Mouse (Mus musculus) stomach, embryonic 16.5 days (tissue): ENCODE results near the gene Nwd2. TPM values are rescaled to one million over a fixed set of nuclear protein-coding genes. Genes with fewer than 3 reads are reported as not detected.

Source experiments
- ATAC-seq: fragments of 200-750 bp; cut with Nextera tagmentation; 2 replicates; pipeline ENCODE4 v1.8.0; 2017; ENCODE audit warnings: moderate number of reproducible peaks, moderate TSS enrichment; ENCODE audit not compliant: insufficient read depth, low FRiP score
- H3K27ac ChIP-seq: fragments of 300-500 bp; sonication (generic); 2 replicates; pipeline ENCODE4 v1.5.1; 2014; ENCODE audit warnings: low read length
- H3K27me3 ChIP-seq: fragments of 300-500 bp; sonication (generic); 2 replicates; pipeline ENCODE4 v1.6.1; 2014; ENCODE audit warnings: low read length, control low read depth, mixed read lengths; ENCODE audit not compliant: control insufficient read depth, insufficient read depth
- H3K36me3 ChIP-seq: fragments of 300-500 bp; sonication (generic); 2 replicates; pipeline ENCODE4 v1.6.1; 2014; ENCODE audit warnings: low read length; ENCODE audit not compliant: control insufficient read depth, insufficient read depth
- H3K4me1 ChIP-seq: fragments of 300-500 bp; sonication (generic); 2 replicates; pipeline ENCODE4 v1.6.1; 2014; ENCODE audit warnings: low read length, control low read depth, mixed read lengths; ENCODE audit not compliant: control insufficient read depth, insufficient read depth
- H3K4me2 ChIP-seq: fragments of 300-500 bp; sonication (generic); 2 replicates; pipeline ENCODE4 v1.6.1; 2014; ENCODE audit warnings: low read depth, low read length, mixed read lengths
- H3K4me3 ChIP-seq: fragments of 300-500 bp; sonication (generic); replicated peaks from 2 replicates; pipeline ENCODE4 v1.5.1; 2014; ENCODE audit warnings: mild to moderate bottlenecking, low read length
- H3K9ac ChIP-seq: fragments of 300-500 bp; sonication (generic); 2 replicates; pipeline ENCODE4 v1.6.1; 2014; ENCODE audit warnings: low read length
- H3K9me3 ChIP-seq: fragments of 300-500 bp; sonication (generic); replicated peaks from 2 replicates; pipeline ENCODE4 v1.6.1; 2016; ENCODE audit warnings: low read length, control low read depth; ENCODE audit not compliant: control insufficient read depth
- WGBS: fragments of 180-500 bp; shearing (Covaris S2); extraction: QIAGEN DNeasy Blood & Tissue Kit; methylation state at CpG from one replicate; pipeline ENCODE4 v1.1.7; 2014; 5-methylcytosine and 5-hydroxymethylcytosine counted together
- polyA plus RNA-seq: library from polyadenylated mRNA; unstranded; fragments of >200 nt; fragmentation: Nextera tagmentation; extraction: Ambion mirVana; gene quantifications from 2 replicates; pipeline ENCODE4 v1.2.1, GENCODE M21; 2015

Gene Nwd2
- polyA plus RNA-seq, 1 experiment from 2014 or later = 0.81 TPM

GRCm38 (mm10) chr5:63735521-63735920 is 86.6 kb downstream of the Nwd2 start:
- no peaks in the 10 kb centered on the region for H3K4me1 ChIP-seq
- H3K4me3 ChIP-seq = no peak overlapping the region
- H3K27ac ChIP-seq = no peak overlapping the region
- H3K36me3 ChIP-seq = no peaks in the 10 kb centered on the region
- no peak for ATAC-seq
- no peak overlapping the region for H3K9ac ChIP-seq
- H3K27me3 ChIP-seq = no peaks in the 10 kb centered on the region
- no peak overlapping the region for H3K4me2 ChIP-seq
- no peaks in the 10 kb centered on the region for H3K9me3 ChIP-seq
- 42% methylated on average over 7 of the region's 7 CpGs for WGBS

- WGBS = 55% methylated on average over 2 of the region's 2 CpGs
Measured at GRCm38 (mm10) chr5:63743426-63743825, 94.5 kb downstream of the Nwd2 start.

GRCm38 (mm10) chr5:63748299-63748698 is 99.4 kb downstream of the Nwd2 start:
- no peak overlapping the region for H3K9ac ChIP-seq
- no peaks in the 10 kb centered on the region for H3K4me1 ChIP-seq
- no peaks in the 10 kb centered on the region for H3K36me3 ChIP-seq
- no peaks in the 10 kb centered on the region for H3K27me3 ChIP-seq
- no peak overlapping the region for H3K4me3 ChIP-seq
- ATAC-seq = no peak
- H3K4me2 ChIP-seq = no peak overlapping the region
- WGBS = 62% methylated on average over 2 of the region's 2 CpGs
- H3K9me3 ChIP-seq = no peaks in the 10 kb centered on the region
- H3K27ac ChIP-seq = no peak overlapping the region

More at GRCm38 (mm10) chr5:63743426-63743825, 94.5 kb downstream of the Nwd2 start:
- ATAC-seq = no peak
- Histone ChIP-seq H3K9me3 (no peaks in the 10 kb centered on the region), H3K27ac (no peak overlapping the region), H3K4me2 (no peak overlapping the region), H3K4me3 (no peak overlapping the region), H3K9ac (no peak overlapping the region), H3K4me1 (no peaks in the 10 kb centered on the region), H3K27me3 (no peaks in the 10 kb centered on the region), H3K36me3 (no peaks in the 10 kb centered on the region)

GRCm38 (mm10) chr5:63748759-63749158 is 99.9 kb downstream of the Nwd2 start:
- H3K36me3 ChIP-seq = no peaks in the 10 kb centered on the region
- WGBS = 74% methylated on average over 1 of the region's 1 CpGs

GRCm38 (mm10) chr5:63755092-63755761 is 106.3 kb downstream of the Nwd2 start:
- ATAC-seq = no peak
- WGBS = 58% methylated on average over 5 of the region's 5 CpGs

More at GRCm38 (mm10) chr5:63748759-63749158, 99.9 kb downstream of the Nwd2 start:
- no peak for ATAC-seq
- Histone ChIP-seq H3K4me2 (no peak overlapping the region), H3K4me1 (no peaks in the 10 kb centered on the region), H3K27me3 (no peaks in the 10 kb centered on the region), H3K4me3 (no peak overlapping the region), H3K9me3 (no peaks in the 10 kb centered on the region), H3K27ac (no peak overlapping the region), H3K9ac (no peak overlapping the region)

GRCm38 (mm10) chr5:63755938-63756337 is 107.0 kb downstream of the Nwd2 start:
- H3K9ac ChIP-seq = no peak overlapping the region
- H3K4me3 ChIP-seq = no peak overlapping the region
- no peaks in the 10 kb centered on the region for H3K9me3 ChIP-seq
- H3K36me3 ChIP-seq = no peaks in the 10 kb centered on the region
- no peak overlapping the region for H3K4me2 ChIP-seq
- ATAC-seq = no peak
- no peaks in the 10 kb centered on the region for H3K4me1 ChIP-seq
- 76% methylated on average over 3 of the region's 3 CpGs for WGBS
- no peaks in the 10 kb centered on the region for H3K27me3 ChIP-seq
- H3K27ac ChIP-seq = no peak overlapping the region

More at GRCm38 (mm10) chr5:63755092-63755761, 106.3 kb downstream of the Nwd2 start:
- H3K27me3 ChIP-seq = no peaks in the 10 kb centered on the region
- no peaks in the 10 kb centered on the region for H3K36me3 ChIP-seq
- no peak overlapping the region for H3K9ac ChIP-seq
- H3K9me3 ChIP-seq = no peaks in the 10 kb centered on the region
- H3K27ac ChIP-seq = no peak overlapping the region
- H3K4me3 ChIP-seq = no peak overlapping the region
- H3K4me1 ChIP-seq = no peaks in the 10 kb centered on the region
- H3K4me2 ChIP-seq = no peak overlapping the region

- Histone ChIP-seq H3K4me3 (no peak overlapping the region), H3K4me1 (no peaks in the 10 kb centered on the region), H3K4me2 (no peak overlapping the region), H3K36me3 (no peaks in the 10 kb centered on the region), H3K27ac (no peak overlapping the region), H3K9me3 (no peaks in the 10 kb centered on the region), H3K27me3 (no peaks in the 10 kb centered on the region), H3K9ac (no peak overlapping the region)
- ATAC-seq = no peak
- 91% methylated on average over 4 of the region's 4 CpGs for WGBS
Measured at GRCm38 (mm10) chr5:63765886-63766285, 117.0 kb downstream of the Nwd2 start.

- H3K9ac ChIP-seq = no peak overlapping the region
- no peak overlapping the region for H3K4me2 ChIP-seq
- H3K36me3 ChIP-seq = no peaks in the 10 kb centered on the region
- WGBS = 31% methylated on average over 6 of the region's 6 CpGs
- no peaks in the 10 kb centered on the region for H3K4me1 ChIP-seq
- H3K9me3 ChIP-seq = no peaks in the 10 kb centered on the region
- no peak overlapping the region for H3K27ac ChIP-seq
- H3K27me3 ChIP-seq = no peaks in the 10 kb centered on the region
- ATAC-seq = no peak
- H3K4me3 ChIP-seq = no peak overlapping the region
Measured at GRCm38 (mm10) chr5:63766715-63767114, 117.8 kb downstream of the Nwd2 start.

GRCm38 (mm10) chr5:63767464-63767863 is 118.6 kb downstream of the Nwd2 start:
- Histone ChIP-seq H3K9me3 (no peaks in the 10 kb centered on the region), H3K9ac (no peak overlapping the region), H3K36me3 (no peaks in the 10 kb centered on the region), H3K4me2 (no peak overlapping the region), H3K27me3 (no peaks in the 10 kb centered on the region), H3K4me3 (no peak overlapping the region), H3K27ac (no peak overlapping the region), H3K4me1 (no peaks in the 10 kb centered on the region)
- no peak for ATAC-seq
- 65% methylated on average over 8 of the region's 8 CpGs for WGBS
